8 mouse cellular contexts compared by ENCODE assay signal in genomic region chr19:6275740-6276389, GRCm38 (mm10). TPM values are rescaled to one million over a fixed set of nuclear protein-coding genes. Genes with fewer than 3 reads are reported as not detected.
DNase-seq lines count a peak whose midpoint lies in the region; ATAC-seq and TF ChIP-seq lines count a peak whose summit lies in the region.

No protein-coding gene starts in this region.

- H3K36me3 ChIP-seq in MEL (ENCODE audit: control insufficient read depth in 1 of 2, insufficient read depth in 2 of 2, low read length in 2 of 2) = peaks cover 0 to 25% of the 10 kb centered on the region in 2 experiments; a peak in 3 of 4 replicates
- peaks cover 10% of the 10 kb centered on the region for H3K36me3 ChIP-seq in heart, embryonic 13.5 days
- H3K36me3 ChIP-seq in liver, embryonic 15.5 days (replicated peaks) = peaks cover 20% of the 10 kb centered on the region
- peaks cover 3% of the 10 kb centered on the region; the same call in 1 of the 2 replicates for H3K36me3 ChIP-seq in neural tube, embryonic 14.5 days (ENCODE audit: control insufficient read depth, insufficient read depth, low read length)

- H3K9ac ChIP-seq in MEL (ENCODE audit: control insufficient read depth, low read depth, low read length, poor library complexity, severe bottlenecking) = peak overlapping the region; percentile 78
- H3K9ac ChIP-seq in heart, embryonic 13.5 days = peak overlapping the region; percentile 78
- H3K9ac ChIP-seq in liver, embryonic 15.5 days = peak overlapping the region; percentile 73
- H3K9ac ChIP-seq in neural tube, embryonic 14.5 days (replicated peaks; ENCODE audit: low read depth, low read length) = peak overlapping the region; percentile 65

- H3K9me3 ChIP-seq in MEL (replicated peaks; ENCODE audit: insufficient read depth, low read length) = no peaks in the 10 kb centered on the region
- H3K9me3 ChIP-seq in heart, embryonic 13.5 days = no peaks in the 10 kb centered on the region
- no peaks in the 10 kb centered on the region for H3K9me3 ChIP-seq in liver, embryonic 15.5 days (replicated peaks)
- no peaks in the 10 kb centered on the region for H3K9me3 ChIP-seq in neural tube, embryonic 14.5 days (ENCODE audit: control insufficient read depth, low read length)

- peak in 1 of 3 experiments; percentile 29; a peak in 2 of 6 replicates for TF ChIP-seq CTCF in MEL (IDR thresholded peaks at IDR 0.05 in 2 of 3, conservative IDR thresholded peaks at IDR 0.05 in 1 of 3; ENCODE audit: control insufficient read depth in 1 of 3, insufficient read depth in 1 of 3, low read depth in 2 of 3, low read length in 3 of 3, poor library complexity in 1 of 3, severe bottlenecking in 1 of 3)

- no peak for TF ChIP-seq POLR2A in MEL (IDR thresholded peaks at IDR 0.05; ENCODE audit: control insufficient read depth in 1 of 2, insufficient read depth in 1 of 2, low read depth in 1 of 2, low read length in 2 of 2, poor library complexity in 1 of 2)

- H3K4me3 ChIP-seq in MEL (ENCODE audit: control insufficient read depth in 1 of 2, insufficient read depth in 1 of 2, low read depth in 2 of 2, low read length in 2 of 2) = peak overlapping the region; percentile 52 to 69
- peak overlapping the region; percentile 92 for H3K4me3 ChIP-seq in heart, embryonic 13.5 days
- H3K4me3 ChIP-seq in liver, embryonic 15.5 days (replicated peaks) = peak overlapping the region; percentile 89
- H3K4me3 ChIP-seq in neural tube, embryonic 14.5 days (ENCODE audit: low read depth, low read length) = peak overlapping the region; percentile 79

- TF ChIP-seq RAD21 in MEL (IDR thresholded peaks at IDR 0.05; ENCODE audit: low read depth, low read length) = no peak

- peak; percentile 51 for DNase-seq in gastrocnemius, postnatal 25 days
- no peak for DNase-seq in gastrocnemius, adult 8-10 months (ENCODE audit: low spot score in 2 of 2)
- peak; percentile 75 for DNase-seq in MEL (ENCODE audit: low read depth, low spot score)
- DNase-seq in adrenal gland, adult (ENCODE audit: inconsistent age in 2 of 2, low spot score in 1 of 2) = no peak
- no peak for DNase-seq in left cerebral cortex, adult 11 months (ENCODE audit: low spot score)

- peaks cover 12 to 34% of the 10 kb centered on the region in 2 experiments for H3K4me1 ChIP-seq in MEL (ENCODE audit: control insufficient read depth in 1 of 2, insufficient read depth in 2 of 2, low read length in 2 of 2)
- H3K4me1 ChIP-seq in heart, embryonic 13.5 days = peaks cover 45% of the 10 kb centered on the region
- peaks cover 91% of the 10 kb centered on the region for H3K4me1 ChIP-seq in liver, embryonic 15.5 days (replicated peaks)
- peaks cover 24% of the 10 kb centered on the region for H3K4me1 ChIP-seq in neural tube, embryonic 14.5 days (ENCODE audit: control insufficient read depth, insufficient read depth, low read length)

- peak overlapping the region; percentile 92 for H3K4me2 ChIP-seq in heart, embryonic 13.5 days
- peak overlapping the region; percentile 99 for H3K4me2 ChIP-seq in liver, embryonic 15.5 days
- H3K4me2 ChIP-seq in neural tube, embryonic 14.5 days (ENCODE audit: low read depth, low read length) = peak overlapping the region; percentile 100

- H3K27me3 ChIP-seq in MEL (ENCODE audit: control insufficient read depth in 1 of 2, insufficient read depth in 2 of 2, low read length in 2 of 2) = no peaks in the 10 kb centered on the region
- H3K27me3 ChIP-seq in heart, embryonic 13.5 days (replicated peaks) = peaks cover 11% of the 10 kb centered on the region
- H3K27me3 ChIP-seq in liver, embryonic 15.5 days = no peaks in the 10 kb centered on the region
- no peaks in the 10 kb centered on the region for H3K27me3 ChIP-seq in neural tube, embryonic 14.5 days (ENCODE audit: control insufficient read depth, insufficient read depth, low read length)

- no peak for TF ChIP-seq EP300 in MEL (IDR thresholded peaks at IDR 0.05; ENCODE audit: low read depth in 1 of 2, low read length in 2 of 2)

- 9% methylated on average over 15 of the region's 15 CpGs for WGBS in heart, embryonic 13.5 days
- 5% methylated on average over 15 of the region's 15 CpGs for WGBS in liver, embryonic 15.5 days (ENCODE audit: insufficient replicate concordance)
- WGBS in neural tube, embryonic 14.5 days = 8% methylated on average over 15 of the region's 15 CpGs

- ATAC-seq in heart, embryonic 13.5 days (ENCODE audit: extremely low read depth, insufficient number of reproducible peaks, low FRiP score, low TSS enrichment) = no peak
- ATAC-seq in liver, embryonic 15.5 days (ENCODE audit: insufficient read depth) = peak; percentile 1
- ATAC-seq in neural tube, embryonic 14.5 days (ENCODE audit: low read depth) = peak; percentile 33

- peak overlapping the region; percentile 56 for H3K27ac ChIP-seq in MEL (ENCODE audit: control insufficient read depth, low read depth, low read length)
- H3K27ac ChIP-seq in heart, embryonic 13.5 days (replicated peaks) = peak overlapping the region; percentile 84
- peak overlapping the region; percentile 94 for H3K27ac ChIP-seq in liver, embryonic 15.5 days (replicated peaks)
- peak overlapping the region; percentile 56 for H3K27ac ChIP-seq in neural tube, embryonic 14.5 days (ENCODE audit: low read depth, low read length)

- peaks cover 44% of the 10 kb centered on the region for H3K79me2 ChIP-seq in MEL (ENCODE audit: control insufficient read depth, insufficient read depth, low read length, poor library complexity)

TF ChIP-seq in MEL, 35 proteins besides CTCF, POLR2A, EP300 and RAD21:
- TF ChIP-seq CHD1 (IDR thresholded peaks at IDR 0.05; ENCODE audit: low read depth, low read length) = 0 out of 2 replicates have a peak, but pooled peaks have one; percentile 81
- TF ChIP-seq SMC3 (IDR thresholded peaks at IDR 0.05; ENCODE audit: low read depth, low read length) = no peak
- no peak for TF ChIP-seq POLR2AphosphoS5 (IDR thresholded peaks at IDR 0.05; ENCODE audit: borderline replicate concordance, low read depth, low read length)
- no peak for TF ChIP-seq ELF1 (IDR thresholded peaks at IDR 0.05; ENCODE audit: low read depth, low read length)
- 0 out of 2 replicates have a peak, but pooled peaks have one; percentile 25 for TF ChIP-seq BHLHE40 (IDR thresholded peaks at IDR 0.05; ENCODE audit: borderline replicate concordance, low read depth, low read length)
- peak; percentile 8; the same call in 1 of the 2 replicates for TF ChIP-seq NELFE (IDR thresholded peaks at IDR 0.05; ENCODE audit: low read depth, low read length)

RNA-seq across cellular contexts. Expression of gene Ehd1, which starts 0.7 kb away (rescaled TPM):
- 10 to 100 TPM; 33.1 to 34.3 TPM for total RNA-seq in gastrocnemius, postnatal 25 days (2021)
- total RNA-seq in gastrocnemius, adult 8-10 months (2022) = 10 to 100 TPM; 24.1 to 29.2 (median 26.5) TPM
- total RNA-seq in MEL (2012; rRNA removed) = 57.8 and 65.9 TPM in 2 replicates
- 100 to 1,000 TPM in 1 of 2 experiments, not detected in 1; 105 TPM for polyA plus RNA-seq in MEL (2012; ENCODE audit: insufficient read depth in 1 of 2, insufficient read length in 2 of 2, low read depth in 1 of 2, low replicate concordance in 2 of 2, missing spikeins in 1 of 2)
- polyA plus RNA-seq in heart, embryonic 13.5 days (2015; fragmentation: Nextera tagmentation; extraction: Ambion mirVana) = 70.0 and 72.4 TPM in 2 replicates
- polyA plus RNA-seq in liver, embryonic 15.5 days (2015; fragmentation: Nextera tagmentation; extraction: Ambion mirVana) = 64.0 and 69.3 TPM in 2 replicates
- 53.4 and 74.8 TPM in 2 replicates for polyA plus RNA-seq in neural tube, embryonic 14.5 days (2014; fragmentation: Nextera tagmentation; extraction: Ambion mirVana)

RNA-seq across cellular contexts. Expression of gene Cdc42bpg, which starts 30.4 kb away (rescaled TPM):
- total RNA-seq in gastrocnemius, postnatal 25 days (2021) = 1 to 10 TPM; 4.0 to 5.1 TPM
- total RNA-seq in gastrocnemius, adult 8-10 months (2022) = 10 to 100 TPM in 1 of 4 experiments, 1 to 10 TPM in 3; 7.6 to 11.5 (median 8.5) TPM
- 2.0 and 2.6 TPM in 2 replicates for total RNA-seq in MEL (2012; rRNA removed)
- 1 to 10 TPM in 1 of 2 experiments, not detected in 1; 4.5 TPM for polyA plus RNA-seq in MEL (2012; ENCODE audit: insufficient read depth in 1 of 2, insufficient read length in 2 of 2, low read depth in 1 of 2, low replicate concordance in 2 of 2, missing spikeins in 1 of 2)
- polyA plus RNA-seq in heart, embryonic 13.5 days (2015; fragmentation: Nextera tagmentation; extraction: Ambion mirVana) = 0.45 and 0.60 TPM in 2 replicates
- polyA plus RNA-seq in liver, embryonic 15.5 days (2015; fragmentation: Nextera tagmentation; extraction: Ambion mirVana) = 0.21 and 0.38 TPM in 2 replicates
- 0.61 and 0.71 TPM in 2 replicates for polyA plus RNA-seq in neural tube, embryonic 14.5 days (2014; fragmentation: Nextera tagmentation; extraction: Ambion mirVana)

RNA-seq across cellular contexts. Expression of gene Atg2a, which starts 34.4 kb away (rescaled TPM):
- 10 to 100 TPM; 15.3 to 16.7 TPM for total RNA-seq in gastrocnemius, postnatal 25 days (2021)
- 10 to 100 TPM; 16.5 to 18.9 (median 18.6) TPM for total RNA-seq in gastrocnemius, adult 8-10 months (2022)
- total RNA-seq in MEL (2012; rRNA removed) = 7.9 and 10.6 TPM in 2 replicates
- 10 to 100 TPM in 1 of 2 experiments, not detected in 1; 21.7 TPM for polyA plus RNA-seq in MEL (2012; ENCODE audit: insufficient read depth in 1 of 2, insufficient read length in 2 of 2, low read depth in 1 of 2, low replicate concordance in 2 of 2, missing spikeins in 1 of 2)
- polyA plus RNA-seq in heart, embryonic 13.5 days (2015; fragmentation: Nextera tagmentation; extraction: Ambion mirVana) = 6.5 and 7.1 TPM in 2 replicates
- polyA plus RNA-seq in liver, embryonic 15.5 days (2015; fragmentation: Nextera tagmentation; extraction: Ambion mirVana) = 4.7 and 5.8 TPM in 2 replicates
- polyA plus RNA-seq in neural tube, embryonic 14.5 days (2014; fragmentation: Nextera tagmentation; extraction: Ambion mirVana) = 16.0 and 16.1 TPM in 2 replicates

RNA-seq across cellular contexts. Expression of gene Ppp2r5b, which starts 40.2 kb away (rescaled TPM):
- 10 to 100 TPM; 28.8 to 32.5 TPM for total RNA-seq in gastrocnemius, postnatal 25 days (2021)
- total RNA-seq in gastrocnemius, adult 8-10 months (2022) = 10 to 100 TPM; 34.2 to 39.2 (median 36.4) TPM
- 10.4 and 14.7 TPM in 2 replicates for total RNA-seq in MEL (2012; rRNA removed)
- polyA plus RNA-seq in MEL (2012; ENCODE audit: insufficient read depth in 1 of 2, insufficient read length in 2 of 2, low read depth in 1 of 2, low replicate concordance in 2 of 2, missing spikeins in 1 of 2) = 10 to 100 TPM in 1 of 2 experiments, not detected in 1; 15.6 TPM
- polyA plus RNA-seq in heart, embryonic 13.5 days (2015; fragmentation: Nextera tagmentation; extraction: Ambion mirVana) = 20.7 and 21.2 TPM in 2 replicates
- polyA plus RNA-seq in liver, embryonic 15.5 days (2015; fragmentation: Nextera tagmentation; extraction: Ambion mirVana) = 3.3 and 5.0 TPM in 2 replicates
- polyA plus RNA-seq in neural tube, embryonic 14.5 days (2014; fragmentation: Nextera tagmentation; extraction: Ambion mirVana) = 150 and 154 TPM in 2 replicates

RNA-seq across cellular contexts. Expression of gene Gpha2, which starts 49.7 kb away (rescaled TPM):
- total RNA-seq in gastrocnemius, postnatal 25 days (2021) = not detected
- not detected for total RNA-seq in gastrocnemius, adult 8-10 months (2022)
- not detected in 2 replicates for total RNA-seq in MEL (2012; rRNA removed)
- under 1 TPM in 1 of 2 experiments, not detected in 1; 0.19 TPM for polyA plus RNA-seq in MEL (2012; ENCODE audit: insufficient read depth in 1 of 2, insufficient read length in 2 of 2, low read depth in 1 of 2, low replicate concordance in 2 of 2, missing spikeins in 1 of 2)
- polyA plus RNA-seq in heart, embryonic 13.5 days (2015; fragmentation: Nextera tagmentation; extraction: Ambion mirVana) = 0.34 TPM in 1 of 2 replicates, not detected in the other
- 0.15 and 0.28 TPM in 2 replicates for polyA plus RNA-seq in liver, embryonic 15.5 days (2015; fragmentation: Nextera tagmentation; extraction: Ambion mirVana)
- not detected in 2 replicates for polyA plus RNA-seq in neural tube, embryonic 14.5 days (2014; fragmentation: Nextera tagmentation; extraction: Ambion mirVana)

Comparison
In these comparisons a context has a peak if more than half of its experiments do, and no peak if none do; other contexts are left out.
1. DNase-seq: peak in gastrocnemius, postnatal 25 days (single experiment) and MEL (single experiment); none in gastrocnemius, adult 8-10 months (0 of 2), adrenal gland, adult (0 of 2) and left cerebral cortex, adult 11 months (single experiment).
2. Peak in every context shown above with its lines, with median percentiles within 50 percentile points of each other: H3K27ac ChIP-seq, H3K4me3 ChIP-seq, H3K9ac ChIP-seq and H3K4me2 ChIP-seq.